Mouse (Mus musculus) lung, postnatal 0 days (tissue): ENCODE data around the gene Abcf2. TPM values are rescaled to one million over a fixed set of nuclear protein-coding genes. Genes with fewer than 3 reads are reported as not detected.

ENCODE experiments used
- ATAC-seq: fragments of 200-750 bp; cut with Nextera tagmentation; 2 replicates; pipeline ENCODE4 v1.8.0; 2017; ENCODE audit warnings: moderate library complexity
- DNase-seq: peaks from one replicate; pipeline ENCODE4 v3.0.0-alpha.2; 2016; ENCODE audit warnings: low spot score
- H3K27ac ChIP-seq: fragments of 300-500 bp; sonication (generic); 2 replicates; pipeline ENCODE4 v1.5.1; 2014; ENCODE audit warnings: antibody characterized with exemption, mild to moderate bottlenecking, low read length, mixed read lengths
- H3K27me3 ChIP-seq: fragments of 300-500 bp; sonication (generic); replicated peaks from 2 replicates; pipeline ENCODE4 v1.6.1; 2014; ENCODE audit warnings: low read length, mixed read lengths; ENCODE audit not compliant: insufficient read depth
- H3K36me3 ChIP-seq: fragments of 300-500 bp; sonication (generic); 2 replicates; pipeline ENCODE4 v1.6.1; 2014; ENCODE audit warnings: low read length, mixed read lengths; ENCODE audit not compliant: insufficient read depth
- H3K4me1 ChIP-seq: fragments of 300-500 bp; sonication (generic); 2 replicates; pipeline ENCODE4 v1.6.1; 2014; ENCODE audit warnings: antibody characterized with exemption, low read depth, low read length, mixed read lengths; ENCODE audit not compliant: insufficient read depth
- H3K4me2 ChIP-seq: fragments of 300-500 bp; sonication (generic); replicated peaks from 2 replicates; pipeline ENCODE4 v1.6.1; 2014; ENCODE audit warnings: low read depth, mild to moderate bottlenecking, low read length, moderate library complexity, mixed read lengths
- H3K4me3 ChIP-seq: fragments of 300-500 bp; sonication (generic); 2 replicates; pipeline ENCODE4 v1.5.1; 2014; ENCODE audit warnings: low read depth, low read length
- H3K9ac ChIP-seq: fragments of 300-500 bp; sonication (generic); replicated peaks from 2 replicates; pipeline ENCODE4 v1.6.1; 2014; ENCODE audit warnings: low read depth, mild to moderate bottlenecking
- H3K9me3 ChIP-seq: fragments of 300-500 bp; sonication (generic); 2 replicates; pipeline ENCODE4 v1.6.1; 2016; ENCODE audit warnings: low read length, mixed read lengths
- CTCF ChIP-seq: IDR thresholded peaks from 2 replicates; pipeline ENCODE4 v1.5.1; 2016; ENCODE audit warnings: antibody characterized with exemption, mild to moderate bottlenecking
- EP300 ChIP-seq: IDR thresholded peaks from 2 replicates; pipeline ENCODE4 v1.6.1; 2016; ENCODE audit warnings: antibody characterized with exemption, mild to moderate bottlenecking, control low read depth
- WGBS: fragments of 180-500 bp; shearing (Covaris S2); extraction: QIAGEN DNeasy Blood & Tissue Kit; methylation state at CpG from one replicate; pipeline ENCODE4 v1.1.7; 2014; 5-methylcytosine and 5-hydroxymethylcytosine counted together
- polyA plus RNA-seq: library from polyadenylated mRNA; unstranded; fragments of >200 nt; fragmentation: Nextera tagmentation; extraction: Ambion mirVana; gene quantifications from 2 replicates; pipeline ENCODE4 v1.2.1, GENCODE M21; 2015

Gene Abcf2
- polyA plus RNA-seq, 1 experiment from 2014 or later, result 47.7 TPM

DNA sequence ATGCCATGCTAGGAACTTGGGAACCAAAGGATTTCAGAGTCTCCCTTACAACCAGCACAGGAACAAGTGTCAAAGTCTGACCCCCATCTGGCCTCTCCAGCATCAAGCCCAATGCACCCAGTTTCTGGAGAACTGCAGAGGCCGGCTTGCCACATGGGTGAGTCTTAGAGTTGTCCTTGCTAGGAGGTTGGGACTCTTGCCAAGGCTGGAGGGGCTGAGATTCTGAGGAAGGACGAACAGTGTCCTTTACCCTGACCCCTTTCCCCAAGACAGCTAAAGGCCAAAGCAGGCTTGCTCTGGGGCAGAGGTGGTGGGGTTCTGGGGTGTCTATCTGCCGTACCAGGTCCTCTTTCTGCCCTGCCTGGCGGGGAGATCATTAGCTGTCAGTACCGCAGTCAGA is 40.8 kb downstream of the Abcf2 start:
- H3K9me3 ChIP-seq, result no peaks in the 10 kb centered on the region
- no peak overlapping the region for H3K27ac ChIP-seq
- H3K9ac ChIP-seq, result no peak overlapping the region
- DNase-seq, result no peak
- no peak for ATAC-seq
- no peak overlapping the region for H3K4me2 ChIP-seq
- H3K4me1 ChIP-seq, result 0 out of 2 replicates have a peak, but pooled peaks cover 10% of the 10 kb centered on the region
- no peak overlapping the region for H3K4me3 ChIP-seq
- 0 out of 2 replicates have a peak, but pooled peaks cover 3% of the 10 kb centered on the region for H3K27me3 ChIP-seq
- no peak for TF ChIP-seq CTCF
- TF ChIP-seq EP300, result no peak
- 70% methylated on average over 5 of the region's 5 CpGs for WGBS
- no peaks in the 10 kb centered on the region for H3K36me3 ChIP-seq

- DNase-seq (peak; percentile 50), ATAC-seq (no peak)
- H3K4me1 ChIP-seq, result 0 out of 2 replicates have a peak, but pooled peaks cover 3% of the 10 kb centered on the region
- H3K9ac ChIP-seq, result no peak overlapping the region
- no peaks in the 10 kb centered on the region for H3K36me3 ChIP-seq
- 0 out of 2 replicates have a peak, but pooled peaks cover 3% of the 10 kb centered on the region for H3K27me3 ChIP-seq
- H3K27ac ChIP-seq, result no peak overlapping the region
- WGBS, result 76% methylated on average over 3 of the region's 3 CpGs
- H3K9me3 ChIP-seq, result no peaks in the 10 kb centered on the region
- H3K4me2 ChIP-seq, result no peak overlapping the region
- TF ChIP-seq EP300 (no peak), CTCF (no peak)
- H3K4me3 ChIP-seq, result no peak overlapping the region
Measured at GRCm38 (mm10) chr5:24535731-24536130, 41.5 kb downstream of the Abcf2 start.

GRCm38 (mm10) chr5:24534292-24534691 is 43.0 kb downstream of the Abcf2 start:
- Histone ChIP-seq H3K9ac (no peak overlapping the region), H3K9me3 (no peaks in the 10 kb centered on the region), H3K4me2 (no peak overlapping the region), H3K4me1 (no peaks in the 10 kb centered on the region), H3K27ac (no peak overlapping the region), H3K4me3 (no peak overlapping the region), H3K27me3 (0 out of 2 replicates have a peak, but pooled peaks cover 7% of the 10 kb centered on the region), H3K36me3 (no peaks in the 10 kb centered on the region)
- DNase-seq (no peak), ATAC-seq (no peak)
- no peak for TF ChIP-seq EP300
- peak; percentile 53 for TF ChIP-seq CTCF
- whole genome bisulfite sequencing, result 41% methylated on average over 5 of the region's 5 CpGs

GRCm38 (mm10) chr5:24533391-24533790 is 43.9 kb downstream of the Abcf2 start:
- H3K4me3 ChIP-seq, result no peak overlapping the region
- H3K4me1 ChIP-seq, result no peaks in the 10 kb centered on the region
- no peak overlapping the region for H3K27ac ChIP-seq
- H3K9me3 ChIP-seq, result no peaks in the 10 kb centered on the region
- H3K4me2 ChIP-seq, result no peak overlapping the region
- 50% methylated on average over 11 of the region's 11 CpGs for WGBS
- peaks cover 14% of the 10 kb centered on the region for H3K27me3 ChIP-seq
- H3K36me3 ChIP-seq, result no peaks in the 10 kb centered on the region
- no peak for DNase-seq
- TF ChIP-seq CTCF, result no peak
- no peak for TF ChIP-seq EP300
- no peak for ATAC-seq
- H3K9ac ChIP-seq, result no peak overlapping the region

DNA sequence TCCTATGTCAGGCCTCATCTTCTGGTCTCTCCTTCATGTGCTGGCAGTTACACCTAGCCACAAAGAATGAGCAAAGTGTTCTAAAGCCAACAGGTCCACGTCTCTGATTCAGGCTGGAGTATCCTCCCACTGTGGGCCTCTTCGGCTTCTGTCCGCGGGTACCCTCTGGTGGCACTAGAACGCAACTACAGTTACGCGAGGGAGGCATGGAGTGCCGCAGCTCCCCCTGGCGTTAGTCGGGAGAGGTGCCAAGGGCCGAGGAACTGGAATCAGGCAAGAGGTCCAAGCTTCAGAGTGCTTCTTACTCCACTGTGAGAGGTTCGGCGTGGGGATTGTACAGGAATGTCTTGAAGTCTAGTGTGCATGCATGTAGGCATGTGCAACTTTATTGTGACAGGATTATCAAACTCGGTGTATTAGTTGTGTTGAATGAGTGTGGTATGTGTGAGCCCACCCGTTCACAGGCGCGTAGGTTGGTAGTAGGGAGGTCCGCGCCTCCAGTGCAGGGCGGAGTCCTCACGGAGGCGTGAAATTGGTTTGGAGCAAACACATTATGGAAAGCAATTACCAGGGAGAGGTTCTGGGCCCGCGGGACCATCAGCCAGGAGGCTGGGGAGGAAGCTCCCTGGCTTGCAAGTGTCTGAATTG is 47.1 kb downstream of the Abcf2 start:
- DNase-seq (peak; percentile 90), ATAC-seq (peak; percentile 82)
- WGBS, result 16% methylated on average over 24 of the region's 24 CpGs
- H3K4me1 ChIP-seq, result 0 out of 2 replicates have a peak, but pooled peaks cover 5% of the 10 kb centered on the region
- no peak overlapping the region for H3K4me2 ChIP-seq
- H3K9ac ChIP-seq, result no peak overlapping the region
- no peak overlapping the region for H3K4me3 ChIP-seq
- peaks cover 43% of the 10 kb centered on the region for H3K27me3 ChIP-seq
- no peak overlapping the region for H3K27ac ChIP-seq
- no peaks in the 10 kb centered on the region for H3K36me3 ChIP-seq
- no peak for TF ChIP-seq EP300
- peak; percentile 100 for TF ChIP-seq CTCF
- H3K9me3 ChIP-seq, result no peaks in the 10 kb centered on the region

- no peak for DNase-seq
- Histone ChIP-seq H3K4me2 (no peak overlapping the region), H3K27me3 (peaks cover 62% of the 10 kb centered on the region), H3K4me1 (0 out of 2 replicates have a peak, but pooled peaks cover 5% of the 10 kb centered on the region), H3K4me3 (no peak overlapping the region), H3K36me3 (no peaks in the 10 kb centered on the region), H3K27ac (no peak overlapping the region), H3K9ac (no peak overlapping the region), H3K9me3 (no peaks in the 10 kb centered on the region)
- TF ChIP-seq CTCF, result no peak
- TF ChIP-seq EP300, result no peak
- 16% methylated on average over 6 of the region's 6 CpGs for WGBS
- ATAC-seq, result no peak
Measured at GRCm38 (mm10) chr5:24527780-24528179, 49.5 kb downstream of the Abcf2 start.

DNA sequence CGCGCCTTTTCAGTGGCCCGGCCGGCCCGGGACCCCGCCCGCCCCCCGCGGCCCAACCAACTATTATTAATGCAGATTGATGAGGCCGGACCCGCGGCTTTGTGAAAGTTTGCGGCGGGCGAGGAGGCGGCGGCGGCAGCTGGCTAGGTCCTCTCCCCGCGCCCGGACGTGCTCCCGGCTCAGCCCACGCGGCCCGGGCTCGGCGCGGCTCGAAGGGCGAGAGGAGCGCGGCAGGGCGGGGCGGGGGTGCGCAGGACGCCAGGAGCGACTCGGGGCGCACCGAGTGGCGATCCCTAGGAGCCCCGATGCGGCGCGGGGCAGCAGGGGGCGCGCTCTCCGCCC is 50.4 kb downstream of the Abcf2 start, which contains the start of gene Gbx1:
Gbx1 (minus strand) TSS at position 314 of the 342 bp plus-strand sequence.
- DNase-seq (no peak), ATAC-seq (peak; percentile 69)
- TF ChIP-seq EP300, result no peak
- TF ChIP-seq CTCF, result no peak; the same call in 1 of the 2 replicates
- H3K9ac ChIP-seq, result no peak within 1 kb of the TSS
- WGBS, result 4% methylated on average over 36 of the region's 49 CpGs
- H3K27me3 ChIP-seq, result peaks cover 62% of the 10 kb centered on the region
- H3K27ac ChIP-seq, result no peak within 1 kb of the TSS
- no peaks in the 10 kb centered on the region for H3K9me3 ChIP-seq
- no peaks in the 10 kb centered on the region for H3K36me3 ChIP-seq
- H3K4me2 ChIP-seq, result peak within 1 kb of the TSS; percentile 60
- H3K4me3 ChIP-seq, result peak within 1 kb of the TSS; percentile 33
- H3K4me1 ChIP-seq, result 0 out of 2 replicates have a peak, but pooled peaks cover 5% of the 10 kb centered on the region
